Mouse (Mus musculus): ENCODE data around the gene Glipr1.

GRCm38 (mm10) chr10:112023585-112023984 lies 21.2 kb upstream of the Glipr1 start:
- no peak for TF ChIP-seq CTCF (IDR thresholded peaks at IDR 0.05; ENCODE audit: borderline replicate concordance, extremely low read depth, insufficient read depth, insufficient read length)
- TF ChIP-seq POLR2A (IDR thresholded peaks at IDR 0.05; ENCODE audit: borderline replicate concordance, extremely low read depth, insufficient read depth, insufficient read length, poor library complexity, severe bottlenecking), result no peak

All from brain, embryonic 14.5 days (tissue).